Mouse (Mus musculus) liver, embryonic 13.5 days (tissue): ENCODE measurements around the gene Adcy1. TPM values are rescaled to one million over a fixed set of nuclear protein-coding genes. Genes with fewer than 3 reads are reported as not detected.
A peak's percentile ranks its signal among the peaks of the same experiment; 100 is the strongest.

Experiments
- ATAC-seq: fragments of 200-750 bp; cut with Nextera tagmentation; 2 replicates; pipeline ENCODE4 v1.8.0; 2017; ENCODE audit warnings: low read depth, mild to moderate bottlenecking, moderate number of reproducible peaks, moderate library complexity
- DNase-seq: peaks from one replicate; pipeline ENCODE4 v3.0.0; 2022
- H3K27ac ChIP-seq: fragments of 300-500 bp; sonication (generic); 2 replicates; pipeline ENCODE4 v1.5.1; 2015; ENCODE audit warnings: moderate library complexity, mild to moderate bottlenecking, inconsistent platforms
- H3K27me3 ChIP-seq: fragments of 300-500 bp; sonication (generic); 2 replicates; pipeline ENCODE4 v1.6.1; 2015; ENCODE audit warnings: mild to moderate bottlenecking, inconsistent platforms
- H3K36me3 ChIP-seq: fragments of 300-500 bp; sonication (generic); 2 replicates; pipeline ENCODE4 v1.6.1; 2015; ENCODE audit warnings: mild to moderate bottlenecking, inconsistent platforms
- H3K4me1 ChIP-seq: fragments of 300-500 bp; sonication (generic); replicated peaks from 2 replicates; pipeline ENCODE4 v1.6.1; 2015; ENCODE audit warnings: inconsistent platforms
- H3K4me2 ChIP-seq: fragments of 300-500 bp; sonication (generic); 2 replicates; pipeline ENCODE4 v1.6.1; 2015; ENCODE audit warnings: inconsistent platforms, mild to moderate bottlenecking, moderate library complexity
- H3K4me3 ChIP-seq: fragments of 300-500 bp; sonication (generic); replicated peaks from 2 replicates; pipeline ENCODE4 v1.5.1; 2015; ENCODE audit warnings: mild to moderate bottlenecking, inconsistent platforms
- H3K9ac ChIP-seq: fragments of 300-500 bp; sonication (generic); 2 replicates; pipeline ENCODE4 v1.6.1; 2015; ENCODE audit warnings: mild to moderate bottlenecking, inconsistent platforms
- H3K9me3 ChIP-seq: fragments of 300-500 bp; sonication (generic); replicated peaks from 2 replicates; pipeline ENCODE4 v1.6.1; 2016; ENCODE audit warnings: inconsistent platforms
- WGBS: fragments of 180-500 bp; shearing (Covaris S2); methylation state at CpG from one replicate; pipeline ENCODE4 v1.1.7; 2015; ENCODE audit not compliant: insufficient replicate concordance; 5-methylcytosine and 5-hydroxymethylcytosine counted together
- polyA plus RNA-seq: library from polyadenylated mRNA; unstranded; fragments of >200 nt; fragmentation: Nextera tagmentation; extraction: Ambion mirVana; gene quantifications from 2 replicates; pipeline ENCODE4 v1.2.1, GENCODE M21; 2015

Adcy1 gene
- polyA plus RNA-seq, 1 experiment from 2014 or later = 0.24 TPM

- DNase-seq (no peak), ATAC-seq (no peak)
- H3K27ac ChIP-seq = no peak overlapping the region
- no peaks in the 10 kb centered on the region for H3K36me3 ChIP-seq
- H3K27me3 ChIP-seq = peaks cover 40% of the 10 kb centered on the region
- no peak overlapping the region for H3K9ac ChIP-seq
- no peaks in the 10 kb centered on the region for H3K4me1 ChIP-seq
- WGBS = 15% methylated on average over 11 of the region's 11 CpGs
- H3K4me2 ChIP-seq = no peak overlapping the region
- H3K9me3 ChIP-seq = no peaks in the 10 kb centered on the region
- H3K4me3 ChIP-seq = no peak overlapping the region
Measured at GRCm38 (mm10) chr11:7056121-7056520, 7.2 kb upstream of the Adcy1 start.

- WGBS = 63% methylated on average over 7 of the region's 7 CpGs
- no peak for DNase-seq
- ATAC-seq = no peak
- Histone ChIP-seq H3K9ac (no peak overlapping the region), H3K4me3 (no peak overlapping the region), H3K27ac (no peak overlapping the region), H3K4me1 (no peaks in the 10 kb centered on the region), H3K27me3 (peaks cover 56% of the 10 kb centered on the region), H3K9me3 (no peaks in the 10 kb centered on the region), H3K36me3 (no peaks in the 10 kb centered on the region), H3K4me2 (no peak overlapping the region)
Measured at GRCm38 (mm10) chr11:7057781-7058180, 5.5 kb upstream of the Adcy1 start.

GRCm38 (mm10) chr11:7061961-7062360, 1.3 kb upstream of the Adcy1 start:
- Histone ChIP-seq H3K27ac (no peak overlapping the region), H3K36me3 (no peaks in the 10 kb centered on the region), H3K9ac (no peak overlapping the region), H3K4me1 (no peaks in the 10 kb centered on the region; the same call in 1 of the 2 replicates), H3K9me3 (no peaks in the 10 kb centered on the region), H3K4me3 (no peak overlapping the region), H3K27me3 (peaks cover 73% of the 10 kb centered on the region), H3K4me2 (no peak overlapping the region)
- ATAC-seq (no peak), DNase-seq (no peak)
- WGBS = 34% methylated on average over 6 of the region's 6 CpGs

GRCm38 (mm10) chr11:7062566-7062965, 723 bp upstream of the Adcy1 start:
- Histone ChIP-seq H3K4me3 (no peak overlapping the region), H3K4me1 (no peaks in the 10 kb centered on the region; the same call in 1 of the 2 replicates), H3K4me2 (peak overlapping the region; percentile 62; the same call in 1 of the 2 replicates), H3K9ac (no peak overlapping the region), H3K9me3 (no peaks in the 10 kb centered on the region), H3K27me3 (peaks cover 70% of the 10 kb centered on the region), H3K36me3 (no peaks in the 10 kb centered on the region), H3K27ac (no peak overlapping the region)
- no peak for DNase-seq
- ATAC-seq = no peak
- 20% methylated on average over 10 of the region's 10 CpGs for WGBS

GRCm38 (mm10) chr11:7063681-7064267, 485 bp downstream of the Adcy1 start:
- Histone ChIP-seq H3K27ac (no peak overlapping the region), H3K9ac (no peak overlapping the region), H3K4me3 (peak overlapping the region; percentile 51), H3K36me3 (no peaks in the 10 kb centered on the region), H3K27me3 (peaks cover 70% of the 10 kb centered on the region), H3K4me2 (peak overlapping the region; percentile 62), H3K9me3 (no peaks in the 10 kb centered on the region), H3K4me1 (no peaks in the 10 kb centered on the region; the same call in 1 of the 2 replicates)
- DNase-seq = no peak
- ATAC-seq = no peak
- WGBS = 2% methylated on average over 53 of the region's 53 CpGs

- WGBS = 5% methylated on average over 26 of the region's 26 CpGs
- no peak overlapping the region for H3K27ac ChIP-seq
- H3K4me2 ChIP-seq = peak overlapping the region; percentile 62; the same call in 1 of the 2 replicates
Measured at GRCm38 (mm10) chr11:7064484-7065185, 1.3 kb downstream of the Adcy1 start.

GRCm38 (mm10) chr11:7065388-7065787, 2.1 kb downstream of the Adcy1 start:
- H3K4me1 ChIP-seq = no peaks in the 10 kb centered on the region; the same call in 1 of the 2 replicates
- no peak overlapping the region for H3K4me2 ChIP-seq
- 7% methylated on average over 4 of the region's 4 CpGs for WGBS
- peaks cover 60% of the 10 kb centered on the region for H3K27me3 ChIP-seq
- DNase-seq = no peak
- no peak overlapping the region for H3K4me3 ChIP-seq
- H3K9ac ChIP-seq = no peak overlapping the region
- H3K9me3 ChIP-seq = no peaks in the 10 kb centered on the region
- no peak for ATAC-seq
- H3K27ac ChIP-seq = no peak overlapping the region
- no peaks in the 10 kb centered on the region for H3K36me3 ChIP-seq

More at GRCm38 (mm10) chr11:7064484-7065185, 1.3 kb downstream of the Adcy1 start:
- H3K9me3 ChIP-seq = no peaks in the 10 kb centered on the region
- peaks cover 64% of the 10 kb centered on the region for H3K27me3 ChIP-seq
- DNase-seq (no peak), ATAC-seq (no peak)
- no peaks in the 10 kb centered on the region for H3K36me3 ChIP-seq
- H3K4me3 ChIP-seq = 0 out of 2 replicates have a peak overlapping the region, but pooled peaks have one; percentile 51
- H3K4me1 ChIP-seq = no peaks in the 10 kb centered on the region; the same call in 1 of the 2 replicates
- no peak overlapping the region for H3K9ac ChIP-seq

- no peak for DNase-seq
- 27% methylated on average over 5 of the region's 5 CpGs for WGBS
- H3K4me3 ChIP-seq = no peak overlapping the region
- no peaks in the 10 kb centered on the region for H3K36me3 ChIP-seq
- peaks cover 55% of the 10 kb centered on the region for H3K27me3 ChIP-seq
- H3K9ac ChIP-seq = no peak overlapping the region
- no peak overlapping the region for H3K4me2 ChIP-seq
- no peak overlapping the region for H3K27ac ChIP-seq
- H3K9me3 ChIP-seq = no peaks in the 10 kb centered on the region
- no peak for ATAC-seq
- no peaks in the 10 kb centered on the region; the same call in 1 of the 2 replicates for H3K4me1 ChIP-seq
Measured at GRCm38 (mm10) chr11:7065876-7066275, 2.6 kb downstream of the Adcy1 start.

- Histone ChIP-seq H3K36me3 (no peaks in the 10 kb centered on the region), H3K4me1 (no peaks in the 10 kb centered on the region; the same call in 1 of the 2 replicates), H3K4me3 (no peak overlapping the region), H3K9me3 (no peaks in the 10 kb centered on the region), H3K4me2 (no peak overlapping the region), H3K27me3 (peaks cover 42% of the 10 kb centered on the region), H3K9ac (no peak overlapping the region), H3K27ac (no peak overlapping the region)
- 48% methylated on average over 4 of the region's 4 CpGs for WGBS
- DNase-seq (no peak), ATAC-seq (no peak)
Measured at GRCm38 (mm10) chr11:7067263-7067662, 4.0 kb downstream of the Adcy1 start.

GRCm38 (mm10) chr11:7068479-7069235, 5.4 kb downstream of the Adcy1 start:
- 62% methylated on average over 12 of the region's 12 CpGs for WGBS
- no peak overlapping the region for H3K4me3 ChIP-seq
- H3K36me3 ChIP-seq = no peaks in the 10 kb centered on the region
- H3K27ac ChIP-seq = no peak overlapping the region
- no peaks in the 10 kb centered on the region; the same call in 1 of the 2 replicates for H3K4me1 ChIP-seq
- H3K4me2 ChIP-seq = no peak overlapping the region
- ATAC-seq = no peak
- H3K9ac ChIP-seq = no peak overlapping the region
- no peaks in the 10 kb centered on the region for H3K9me3 ChIP-seq
- H3K27me3 ChIP-seq = peaks cover 29% of the 10 kb centered on the region
- no peak for DNase-seq

- Histone ChIP-seq H3K4me2 (no peak overlapping the region), H3K4me1 (no peaks in the 10 kb centered on the region), H3K27ac (no peak overlapping the region), H3K27me3 (peaks cover 18% of the 10 kb centered on the region), H3K9me3 (no peaks in the 10 kb centered on the region), H3K4me3 (no peak overlapping the region), H3K9ac (no peak overlapping the region), H3K36me3 (no peaks in the 10 kb centered on the region)
- DNase-seq (no peak), ATAC-seq (no peak)
- WGBS = 72% methylated on average over 4 of the region's 4 CpGs
Measured at GRCm38 (mm10) chr11:7069762-7070161, 6.5 kb downstream of the Adcy1 start.
